Mouse (Mus musculus) urinary bladder, adult 18-20 months (tissue): ENCODE measurements around the gene Cryl1.

ENCODE experiments used
- DNase-seq, 2 experiments: peaks; one replicate each; pipeline ENCODE4 v3.0.0; 2022; ENCODE audit warnings: low spot score in 2 of 2, mixed read lengths in 2 of 2

The Cryl1 gene

DNA sequence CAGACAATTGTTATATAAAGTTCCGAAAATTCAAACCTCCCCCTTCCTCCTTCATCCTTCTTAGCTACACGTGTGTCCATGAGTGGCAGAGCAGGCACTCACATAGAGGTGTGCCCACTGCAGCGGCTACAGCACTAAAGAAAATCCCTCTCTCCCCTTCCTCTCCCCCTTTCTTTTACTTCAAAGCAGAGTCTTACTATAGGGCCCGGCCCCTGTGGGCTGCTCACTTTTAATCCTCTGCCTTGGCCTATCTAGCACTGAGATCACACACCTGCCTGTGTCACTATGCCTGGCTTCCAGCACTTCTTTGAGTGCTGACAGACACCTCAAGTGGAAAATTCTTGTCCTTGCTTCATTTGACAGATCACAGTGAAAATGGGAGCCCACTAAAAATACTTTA lies 163.6 kb downstream of the Cryl1 start:
- DNase-seq, result no peak

DNA sequence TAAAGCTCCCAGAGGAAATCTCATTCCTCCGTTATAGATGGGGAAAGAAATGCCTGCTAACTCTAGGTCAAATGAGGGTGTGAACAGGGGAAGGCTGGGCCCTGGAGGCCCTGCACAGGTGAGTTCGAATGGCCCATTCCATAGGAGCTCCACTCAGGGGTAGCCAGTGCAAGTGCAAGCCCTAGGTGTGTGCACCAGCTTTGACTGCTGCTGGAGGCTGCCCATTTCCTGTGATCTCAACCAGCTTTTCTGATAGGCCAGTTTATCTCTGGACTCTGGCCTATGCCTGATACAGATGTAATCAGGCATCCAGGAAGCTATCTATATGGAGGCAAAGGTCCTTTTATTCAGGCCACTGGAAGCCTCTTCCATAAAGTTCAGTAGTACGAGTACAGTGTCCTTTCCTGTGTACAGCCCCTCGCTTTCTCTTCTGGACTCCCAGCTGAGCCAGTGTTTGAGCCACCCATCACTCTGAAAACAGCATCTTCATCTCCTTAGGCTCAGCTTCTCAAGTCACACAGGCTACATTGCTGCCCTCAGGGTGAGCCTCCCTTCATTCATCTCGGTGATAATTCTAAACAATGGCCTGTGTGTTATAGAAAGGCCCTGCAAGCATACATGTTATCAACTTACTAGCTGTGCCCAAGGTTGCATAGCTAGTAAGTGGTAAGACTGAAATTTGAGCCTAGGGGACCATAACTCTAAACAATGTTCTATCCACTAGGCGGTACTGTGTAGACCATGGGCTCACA lies 167.9 kb downstream of the Cryl1 start:
- DNase-seq, result no peak
